Mouse (Mus musculus): ENCODE measurements around the gene Prkn. TPM values are rescaled to one million over a fixed set of nuclear protein-coding genes. Genes with fewer than 3 reads are reported as not detected.
A peak's percentile ranks its signal among the peaks of the same experiment; 100 is the strongest.

The Prkn gene
- total RNA-seq, 2 experiments from 2014 or later: 12.3 to 13.1 TPM

DNA sequence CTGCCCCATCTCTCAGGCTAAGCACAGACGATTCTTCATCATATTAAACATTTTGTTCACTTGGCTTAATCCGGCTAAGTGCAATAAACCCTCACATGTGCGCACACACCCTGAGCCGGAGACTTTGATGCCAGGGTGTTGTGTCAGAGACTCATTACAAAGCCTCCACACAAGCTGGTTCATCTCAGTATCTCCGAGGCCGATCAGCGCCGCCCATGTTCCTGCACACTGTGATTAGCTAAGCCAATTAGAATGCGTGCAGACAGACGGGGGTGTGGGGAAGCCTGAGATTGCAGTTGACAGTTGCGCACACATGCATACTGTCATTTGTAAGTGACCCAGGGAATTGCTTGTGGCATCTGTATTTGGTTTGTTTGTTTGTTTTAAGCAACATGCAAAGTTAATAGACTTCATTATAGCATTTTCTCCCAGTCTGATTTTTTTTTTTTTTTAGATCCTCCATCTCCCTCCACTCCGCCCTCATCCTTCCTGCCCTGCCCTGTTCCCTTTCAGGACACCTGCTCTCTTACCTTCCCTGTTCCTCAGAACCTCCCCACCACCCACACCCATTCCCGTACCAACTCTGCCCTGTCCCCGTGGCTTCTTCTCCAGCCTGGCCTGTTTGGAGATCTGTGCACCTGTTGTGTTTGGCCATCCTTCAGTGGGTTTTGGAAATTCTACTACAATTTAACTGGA, 1202.5 kb downstream of the Prkn start:
- no peak for DNase-seq

DNA sequence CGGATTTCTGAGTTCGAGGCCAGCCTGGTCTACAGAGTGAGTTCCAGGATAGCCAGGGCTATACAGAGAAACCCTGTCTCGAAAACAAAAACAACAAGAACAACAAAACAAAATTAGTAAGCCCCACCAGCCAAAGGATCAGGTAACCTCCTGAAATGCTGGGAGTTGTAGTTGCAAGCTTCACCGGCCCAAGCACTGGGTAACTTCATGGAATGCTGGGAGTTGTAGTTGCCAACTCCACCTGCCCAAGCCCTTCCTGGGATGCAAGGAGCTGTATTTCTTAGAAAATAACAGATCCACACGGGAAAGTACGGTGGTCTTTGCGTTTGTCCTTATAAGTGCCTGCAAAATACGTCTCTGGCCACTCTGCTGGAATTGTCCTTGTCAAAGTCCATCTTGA, 1204.0 kb downstream of the Prkn start:
- no peak for DNase-seq

DNA sequence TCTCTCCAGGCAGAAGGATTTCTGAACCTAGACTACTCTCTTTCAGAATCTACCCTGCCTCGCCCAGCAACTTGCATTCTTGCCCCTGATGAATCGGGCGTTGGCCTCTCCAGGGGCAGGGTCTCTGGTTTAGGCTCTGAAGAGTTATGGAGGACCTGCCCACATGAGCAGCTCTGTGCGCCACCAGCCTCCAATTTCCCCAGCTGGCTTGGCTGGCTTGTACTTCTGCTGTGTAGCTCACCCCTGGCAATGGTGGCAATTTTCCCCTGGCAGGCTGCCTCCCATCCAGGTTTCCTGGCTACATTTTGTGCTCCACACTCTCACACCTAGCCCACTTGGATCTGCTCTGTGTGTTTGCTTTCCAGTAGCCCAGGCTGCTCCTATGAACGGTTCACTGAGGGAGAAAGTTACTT, 1205.7 kb downstream of the Prkn start:
- peak; percentile 60 to 71 for DNase-seq

DNA sequence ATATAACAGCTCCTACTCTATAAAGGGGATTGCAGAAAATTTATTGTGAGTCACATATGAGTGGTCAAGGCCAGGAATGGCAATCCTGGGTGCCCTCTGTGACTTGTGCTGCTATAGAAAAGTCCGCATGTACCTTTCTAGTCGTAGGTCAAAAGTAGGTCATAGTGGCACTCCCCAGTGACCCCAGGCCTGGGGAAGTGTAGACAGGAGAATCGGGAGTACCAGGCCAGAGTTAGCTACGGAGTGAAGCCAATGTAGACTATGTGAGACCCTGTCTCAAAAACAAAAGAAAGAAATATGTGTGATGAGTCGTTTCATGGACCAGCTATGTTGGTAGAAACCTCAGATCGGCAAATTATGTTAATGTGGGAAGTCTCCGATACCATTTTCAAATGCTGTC, 1206.8 kb downstream of the Prkn start:
- no peak for DNase-seq

DNA sequence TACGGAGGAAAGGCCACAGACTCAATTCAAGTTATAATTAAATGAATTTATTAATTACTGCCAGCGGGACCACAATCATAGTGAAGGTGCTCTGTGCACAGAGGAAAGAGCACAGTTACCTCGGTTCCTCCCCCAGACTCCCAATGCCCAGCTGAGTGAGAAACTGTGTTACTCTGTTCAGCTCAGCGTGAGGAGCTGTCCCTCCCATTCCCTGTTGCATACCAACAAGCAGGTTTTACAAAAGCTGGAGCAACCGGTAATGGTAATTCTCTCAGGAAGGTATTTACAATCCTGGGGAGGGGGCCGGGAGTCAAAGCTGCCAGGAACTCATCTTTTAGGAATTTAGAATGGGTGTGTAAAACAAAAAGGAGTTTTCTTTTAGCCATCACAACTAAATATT, 1207.3 kb downstream of the Prkn start:
- DNase-seq: no peak

DNA sequence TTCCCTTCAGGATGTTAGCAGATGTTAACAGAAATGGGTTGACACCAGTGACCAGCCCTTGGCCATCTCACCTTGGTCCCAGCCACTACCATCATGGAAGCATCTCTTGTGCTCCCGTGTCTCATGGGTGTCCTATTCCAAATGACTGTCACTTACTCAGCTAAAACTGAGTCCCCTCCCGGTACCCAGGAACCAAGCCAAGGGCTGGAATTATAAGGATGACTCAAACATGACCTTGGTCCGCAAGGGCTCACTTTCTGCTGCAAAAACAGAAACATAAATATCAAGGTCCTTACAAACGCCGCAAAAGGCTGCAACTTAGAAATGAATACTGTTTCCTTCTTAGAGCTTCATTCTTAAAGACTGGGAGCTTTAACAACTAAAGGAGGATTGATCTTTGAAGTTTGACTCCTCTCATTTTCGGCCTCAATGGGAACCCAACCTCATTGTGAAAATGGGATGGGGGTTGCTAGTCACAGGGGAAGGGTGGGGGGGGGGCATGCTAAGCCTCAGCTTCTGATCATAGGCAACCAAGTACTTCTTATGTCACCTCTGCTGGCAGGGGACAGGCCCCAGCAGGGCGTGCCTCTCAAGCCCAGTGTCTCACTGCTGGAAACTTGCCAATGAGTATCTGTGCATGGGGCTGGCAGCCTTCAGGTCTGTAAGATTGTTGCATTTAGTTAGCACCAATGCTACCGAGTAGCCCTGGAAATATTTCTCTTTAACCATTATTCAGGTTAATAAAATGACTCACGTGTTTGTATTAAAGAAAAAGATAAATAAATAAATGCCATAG, 1208.7 kb downstream of the Prkn start:
- DNase-seq: no peak

DNA sequence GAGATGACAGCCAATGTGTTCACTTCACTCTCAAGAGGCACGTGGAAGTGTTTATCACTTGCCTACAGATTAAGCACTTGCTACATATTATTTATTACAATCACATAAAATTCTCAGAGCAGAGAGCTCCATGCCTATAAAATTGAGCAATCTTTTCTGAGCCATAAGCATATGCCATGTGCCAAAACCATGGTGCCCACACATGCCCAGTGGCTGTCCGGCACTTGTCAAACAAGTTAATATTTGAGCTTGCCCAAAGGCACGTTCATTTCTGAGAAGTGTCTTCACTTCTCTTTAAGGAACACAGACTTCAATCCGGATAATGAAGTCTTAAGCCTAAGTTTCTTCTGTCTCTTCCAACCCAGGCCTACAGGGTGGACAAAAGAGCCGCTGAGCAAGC, 1210.1 kb downstream of the Prkn start:
- DNase-seq: no peak

DNA sequence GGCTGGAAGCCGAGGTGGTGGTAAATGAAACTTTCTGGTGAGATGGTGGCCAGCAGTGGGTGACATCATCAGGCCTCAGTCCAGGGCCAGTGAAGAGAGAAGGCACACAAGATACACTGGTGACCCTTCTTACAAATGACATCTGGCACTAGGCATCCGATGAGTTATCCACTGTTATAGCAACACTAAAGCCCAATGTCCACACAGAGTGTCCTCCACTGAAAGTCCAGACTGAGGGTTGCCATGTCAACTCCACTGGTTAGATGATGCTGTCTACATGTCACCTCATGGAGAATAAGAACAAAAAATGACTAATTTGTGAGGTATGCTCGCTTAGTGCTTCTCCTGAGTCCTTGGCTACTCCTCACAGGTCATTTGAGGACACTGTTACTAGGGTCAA, 1210.8 kb downstream of the Prkn start:
- DNase-seq: peak in 1 of 2 experiments; percentile 6

DNA sequence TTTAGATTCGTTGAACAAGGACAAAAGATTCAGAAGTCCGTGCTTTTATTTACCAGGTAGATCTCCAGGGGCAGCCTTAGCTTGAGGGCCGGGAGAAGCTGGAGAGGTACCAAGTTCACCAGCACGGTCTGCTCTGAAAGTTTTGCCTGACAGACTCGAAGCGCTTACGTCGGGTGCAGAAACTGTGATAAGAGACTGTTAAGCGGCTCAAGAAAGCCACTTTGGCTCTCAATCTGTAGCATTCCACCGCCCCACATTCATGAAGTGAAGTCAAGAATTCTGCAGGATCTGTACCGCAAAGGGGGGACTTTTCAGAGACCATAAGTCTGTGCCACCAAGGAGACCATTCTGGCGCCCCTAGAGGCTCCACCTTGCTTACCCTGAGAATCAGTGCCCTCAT, 1212.5 kb downstream of the Prkn start:
- no peak for DNase-seq

DNA sequence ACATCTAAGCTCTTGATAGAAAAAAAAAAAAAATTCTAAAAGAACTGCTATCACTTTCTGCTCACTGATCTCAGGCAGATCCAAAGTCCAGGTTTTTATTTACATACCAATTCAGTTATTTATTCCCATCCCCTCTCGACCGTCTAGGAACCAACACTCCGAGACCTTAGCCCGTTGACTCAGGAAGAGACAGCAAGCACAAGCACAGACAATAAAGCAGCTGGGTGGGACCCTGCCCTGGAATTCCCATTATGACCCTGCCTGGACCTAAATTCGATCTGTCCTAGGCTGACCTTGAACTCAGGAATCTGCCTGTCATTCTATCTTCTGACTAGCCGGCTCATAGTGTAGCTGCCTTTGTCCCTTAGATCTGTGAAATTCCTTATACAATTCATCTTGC, 1218.9 kb downstream of the Prkn start:
- no peak for DNase-seq

DNA sequence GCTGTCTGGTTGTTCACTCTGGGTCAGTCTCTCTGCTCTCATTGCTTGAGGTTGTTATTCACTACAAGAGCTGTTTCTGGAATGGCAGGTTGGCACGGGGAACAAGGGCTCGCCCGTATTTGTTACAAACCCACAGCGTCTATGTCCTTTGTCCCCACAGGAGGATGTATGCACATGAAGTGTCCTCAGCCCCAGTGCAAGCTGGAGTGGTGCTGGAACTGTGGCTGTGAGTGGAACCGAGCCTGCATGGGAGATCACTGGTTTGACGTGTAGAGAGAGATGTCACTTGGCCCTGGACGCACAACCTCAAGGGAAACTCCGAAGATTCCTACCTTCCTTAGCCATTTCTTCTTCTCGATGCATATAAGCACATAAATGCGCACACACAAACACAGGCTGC, 1221.2 kb downstream of the Prkn start:
- no peak for DNase-seq

DNA sequence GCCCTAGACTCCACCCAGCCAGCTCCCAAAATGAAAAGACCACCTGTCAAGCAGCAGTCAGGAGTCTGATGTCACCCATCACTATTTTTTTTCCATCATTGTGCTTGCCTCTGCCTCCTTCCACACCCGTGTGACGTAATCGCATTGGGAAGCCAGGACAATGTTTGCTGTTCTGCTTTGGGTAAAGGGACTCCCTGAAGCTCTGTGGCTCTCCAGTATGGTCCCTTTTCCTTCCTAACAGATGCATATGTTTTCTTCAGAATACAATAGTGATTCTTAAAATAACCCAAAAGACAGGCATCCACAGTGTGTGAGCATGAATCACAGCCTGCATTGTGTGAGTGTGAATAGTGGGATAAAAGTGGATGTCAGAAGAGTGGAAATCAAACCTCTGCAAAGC, 1222.7 kb downstream of the Prkn start:
- peak in 1 of 2 experiments; percentile 12 for DNase-seq

DNA sequence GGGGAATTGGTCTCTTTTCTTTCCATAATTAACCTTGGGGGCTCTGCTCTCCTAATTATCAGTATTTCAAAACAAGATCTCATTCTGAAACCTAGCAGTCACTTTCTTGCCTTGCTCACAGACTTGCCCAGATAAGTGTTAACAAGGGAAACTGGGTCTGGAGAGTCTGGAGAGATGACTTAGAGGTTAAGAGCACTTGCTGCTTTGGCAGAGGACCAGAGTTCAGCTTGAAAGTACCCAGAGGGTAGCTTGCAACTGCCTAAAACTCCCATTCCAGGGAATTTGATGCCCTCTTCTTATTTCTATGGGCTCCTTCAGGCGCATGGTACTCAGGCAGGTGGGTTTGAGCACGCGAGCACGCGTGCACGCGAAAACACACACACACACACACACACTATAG, 1223.3 kb downstream of the Prkn start:
- DNase-seq: no peak

DNA sequence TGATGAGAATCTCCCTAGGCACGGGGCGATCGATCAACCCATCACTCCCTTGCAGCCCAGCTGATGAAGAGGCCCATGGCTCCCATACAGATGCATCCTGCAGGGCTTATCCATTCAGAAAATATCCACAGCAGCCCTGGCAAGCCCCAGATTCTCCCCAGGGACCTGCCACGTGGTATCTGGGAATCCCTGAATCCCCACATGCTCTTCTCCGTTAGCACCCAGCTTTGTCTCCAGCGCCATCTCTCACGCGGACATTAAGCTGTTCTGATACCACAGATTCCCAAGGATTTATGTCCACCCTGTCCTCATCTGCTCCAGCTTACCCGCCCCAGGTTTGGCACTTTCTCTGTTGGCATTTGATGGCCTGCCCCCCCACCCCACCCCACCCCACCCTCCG, 1225.9 kb downstream of the Prkn start:
- no peak for DNase-seq

DNA sequence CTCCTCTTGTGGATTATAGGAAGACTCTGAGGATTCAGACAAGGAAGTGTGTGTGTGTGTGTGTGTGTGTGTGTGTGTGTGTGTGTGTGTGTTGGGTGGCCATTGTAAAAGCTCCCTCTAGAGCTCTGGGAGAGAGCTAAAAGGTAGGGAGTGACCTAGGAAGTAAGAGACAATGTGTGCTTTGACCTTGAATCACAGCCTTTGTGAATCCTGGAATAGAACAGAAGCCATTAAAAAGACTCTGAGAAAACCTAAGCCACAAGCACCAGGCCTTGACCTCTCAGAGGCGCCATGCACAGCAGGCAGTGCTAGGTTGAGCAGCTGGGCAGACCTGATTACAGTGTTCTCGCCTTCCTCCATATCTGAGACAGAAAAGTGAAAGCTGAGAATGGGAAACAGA, 1236.6 kb downstream of the Prkn start:
- DNase-seq: no peak

DNA sequence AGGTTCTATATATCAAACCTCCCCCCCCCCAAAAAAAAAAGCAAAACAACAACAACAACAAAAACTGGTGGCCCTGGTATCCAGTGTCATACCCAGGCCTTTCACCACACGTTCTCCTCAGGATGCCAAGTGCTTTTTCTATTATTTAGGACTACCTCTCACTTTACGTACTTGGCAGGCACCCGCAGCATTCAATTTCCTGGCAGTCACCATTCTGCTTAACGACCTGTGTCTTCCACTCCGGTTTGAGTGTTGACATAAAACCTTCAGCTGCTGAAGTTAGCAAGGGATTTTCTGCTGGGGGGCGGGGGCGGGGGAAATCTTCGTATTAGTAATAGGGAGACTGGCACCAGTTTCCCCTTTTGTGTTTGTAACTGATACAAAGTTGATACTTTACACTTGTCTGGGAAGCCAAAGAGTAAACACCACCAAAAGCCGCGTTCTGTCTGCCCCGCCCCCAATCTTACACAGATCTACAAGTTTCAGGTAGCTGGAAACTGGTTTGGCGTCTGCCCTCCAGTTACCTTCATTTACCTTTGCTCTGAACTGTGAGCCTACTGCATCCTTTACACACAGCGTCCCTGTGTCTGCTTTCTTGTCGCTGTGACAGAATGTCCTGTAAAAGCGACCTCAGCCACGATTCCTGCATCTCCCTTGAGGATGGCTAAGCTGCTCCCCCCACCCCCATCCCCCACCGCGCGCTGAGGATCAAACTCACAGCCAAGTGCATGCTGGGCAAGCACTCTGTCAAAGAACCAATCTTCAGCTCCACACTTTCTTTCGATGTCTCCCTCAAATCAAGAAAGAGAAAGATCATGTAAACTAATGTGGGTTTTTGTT, 1240.7 kb downstream of the Prkn start:
- DNase-seq: no peak

DNA sequence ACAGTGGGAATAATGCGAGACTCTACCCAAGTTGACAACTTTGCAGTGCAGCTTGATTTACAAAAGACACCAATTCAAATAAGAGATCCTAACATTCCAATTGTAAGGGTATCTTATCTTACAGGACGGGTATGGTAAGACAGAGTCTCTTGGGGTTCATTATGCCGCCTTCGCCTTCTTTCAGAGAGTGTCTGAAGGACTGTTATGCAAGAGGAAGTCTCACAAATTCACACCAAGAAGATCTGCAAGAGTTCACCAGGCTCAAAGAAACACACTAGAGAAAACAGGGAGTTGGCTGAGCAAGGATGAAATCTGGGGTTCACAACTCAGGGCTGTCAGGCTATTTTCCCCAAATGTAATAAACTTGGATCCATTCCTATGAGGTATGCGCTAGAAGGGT, 1242.0 kb downstream of the Prkn start:
- no peak for DNase-seq

DNA sequence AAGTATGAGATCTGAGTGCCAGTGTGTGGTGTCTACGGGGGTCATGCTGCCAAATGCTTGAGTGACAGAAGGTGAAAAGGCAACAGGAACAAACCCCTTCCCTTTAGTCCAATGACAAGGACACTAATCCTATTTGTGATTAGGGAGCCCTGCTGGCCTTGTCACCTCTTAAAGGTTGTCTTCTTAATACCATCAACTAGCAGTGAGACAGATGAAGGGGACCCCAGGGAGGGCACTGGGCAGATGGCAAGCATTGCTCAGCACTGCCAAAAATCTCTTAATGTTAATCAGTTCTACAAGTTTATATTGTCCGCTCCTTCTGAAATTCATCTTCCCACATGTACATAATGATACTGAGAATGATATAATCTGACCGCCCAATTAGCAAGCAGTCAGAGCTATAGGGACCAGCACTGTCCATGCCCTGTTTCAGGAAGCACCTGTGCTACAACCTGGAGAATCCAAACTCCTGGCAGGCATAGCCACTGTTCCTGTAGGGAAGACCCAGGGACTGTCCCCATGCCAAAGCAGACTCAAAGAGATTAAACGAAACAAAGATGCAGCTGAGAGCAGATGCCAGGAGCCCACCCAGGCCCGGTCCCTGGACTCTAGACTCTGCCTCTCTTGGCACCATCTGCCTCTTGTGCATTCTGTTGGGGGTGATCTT, 1250.2 kb downstream of the Prkn start:
- no peak for DNase-seq

DNA sequence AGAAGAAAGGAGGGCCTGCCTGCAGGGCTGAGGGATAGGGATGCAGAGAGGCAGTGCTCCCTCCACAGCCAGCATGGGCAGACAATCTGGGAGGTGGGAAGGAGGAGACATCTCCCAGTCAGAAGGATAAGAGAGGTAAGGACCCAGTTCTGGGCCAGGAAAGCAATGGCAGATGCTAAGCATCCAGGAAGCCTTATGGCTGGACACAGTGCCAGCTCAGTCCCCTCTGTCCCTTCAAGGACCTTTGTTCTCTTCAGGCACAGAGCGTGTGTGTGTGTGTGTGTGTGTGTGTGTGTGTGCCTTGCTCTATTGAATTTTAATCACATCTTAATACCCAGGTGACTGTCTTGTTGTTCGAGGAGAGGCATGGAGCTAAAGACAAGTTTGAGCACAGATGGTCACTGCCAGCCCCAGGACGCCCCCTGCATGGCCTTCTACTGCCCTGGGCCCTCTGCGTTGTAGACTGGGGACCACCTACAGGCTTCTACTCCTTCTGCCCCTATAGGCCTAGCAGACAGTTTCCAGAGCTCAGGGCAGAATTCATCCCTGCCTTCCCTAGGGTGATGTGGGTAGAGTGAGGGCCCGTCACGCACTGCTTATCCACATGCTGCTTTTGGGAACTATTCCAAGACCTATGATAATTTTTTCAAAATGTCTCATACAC, 1252.8 kb downstream of the Prkn start:
- no peak for DNase-seq

DNA sequence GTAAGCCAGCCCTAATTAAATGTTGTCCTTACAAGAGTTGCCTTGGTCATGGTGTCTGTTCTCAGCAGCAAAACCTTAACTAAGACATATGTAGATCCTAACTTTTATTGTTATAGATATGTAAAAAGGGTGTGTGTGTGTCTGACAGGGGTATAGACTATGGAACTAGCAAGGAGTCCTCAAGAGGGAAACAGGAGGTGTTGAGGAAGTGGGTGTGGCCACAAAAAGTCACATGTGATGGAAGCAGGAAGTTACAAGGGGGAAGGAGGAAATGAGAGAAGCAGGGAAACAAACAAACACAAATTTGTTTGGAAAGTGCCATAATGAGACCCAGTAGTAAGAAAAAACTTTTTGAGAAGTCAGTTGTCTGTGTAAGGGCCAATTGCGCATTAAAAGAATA, 1253.8 kb downstream of the Prkn start:
- DNase-seq: no peak

DNA sequence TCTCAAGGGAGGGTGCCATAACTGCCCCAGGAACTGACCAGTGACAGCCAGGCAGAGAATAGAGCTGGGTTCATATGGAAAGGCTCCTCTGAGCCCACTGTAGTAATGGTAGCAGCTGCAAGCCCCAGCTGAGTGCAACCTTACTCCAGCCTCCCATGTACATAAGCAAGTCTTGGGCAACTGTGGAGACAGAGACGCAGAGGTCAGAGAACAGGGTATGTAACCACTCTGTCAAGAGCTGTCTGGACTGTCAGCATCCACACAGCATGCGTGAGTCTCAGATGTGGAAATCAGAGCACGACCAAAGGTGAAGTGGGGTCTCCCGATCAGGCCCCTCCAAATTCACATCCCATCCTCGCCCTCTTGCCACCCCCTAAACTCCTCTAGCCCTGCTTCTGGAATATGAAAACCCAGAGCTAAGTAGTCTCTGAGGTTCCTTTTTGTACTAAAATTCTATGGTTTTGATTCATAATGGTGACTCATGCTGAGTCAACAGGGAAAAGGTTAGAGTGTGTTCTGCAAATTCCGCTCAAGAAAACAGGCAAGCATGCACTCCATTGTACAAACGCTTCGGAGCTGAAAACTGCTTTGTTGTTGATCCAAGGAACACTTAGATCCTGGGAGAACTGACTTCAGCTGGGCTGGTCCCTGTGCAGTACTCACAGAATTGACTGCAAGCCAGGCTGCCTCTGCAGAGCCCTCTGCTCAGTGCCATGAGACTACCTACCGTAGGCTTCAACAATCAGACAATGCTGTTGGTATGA, 1254.8 kb downstream of the Prkn start:
- DNase-seq: peak in 1 of 2 experiments; percentile 32
